ENCODE assay signal across 24 mouse cellular contexts in genomic region chr13:73322626-73323025, GRCm38 (mm10). TPM values are rescaled to one million over a fixed set of nuclear protein-coding genes. Genes with fewer than 3 reads are reported as not detected.
DNase-seq lines count a peak whose midpoint lies in the region; ATAC-seq and TF ChIP-seq lines count a peak whose summit lies in the region.
"Had no signal": no experiment of that assay in that cellular context is flagged by ENCODE, and none has a peak within 500 bp of the region (broad histone marks: within the 10 kb centered on the region; RNA-seq: fewer than 3 reads in every experiment).

No protein-coding gene starts in this region.

- H3K4me2 ChIP-seq in hindbrain, postnatal 0 days (ENCODE audit: low read depth, low read length) = no peak overlapping the region
- no peak overlapping the region for H3K4me2 ChIP-seq in hindbrain, embryonic 13.5 days
- H3K4me2 ChIP-seq: forebrain, embryonic 13.5 days; hindbrain, embryonic 15.5 days; intestine, embryonic 15.5 days had no signal

- whole genome bisulfite sequencing in heart, adult 2 months = 77% methylated on average over 10 of the region's 10 CpGs
- 83% methylated on average over 10 of the region's 10 CpGs for WGBS in hindbrain, postnatal 0 days
- 85% methylated on average over 10 of the region's 10 CpGs for WGBS in hindbrain, embryonic 13.5 days

- intact Hi-C loops in gastrocnemius, adult 2 months (cut with DNase I) = no loop called here
- intact Hi-C loops in heart, adult 2 months (cut with DNase I) = no loop called here
- intact Hi-C loops in heart, postnatal 25 days (cut with DNase I) = no loop called here

- no peak for TF ChIP-seq EP300 in heart, adult 2 months (IDR thresholded peaks at IDR 0.05; ENCODE audit: insufficient read depth, low read depth, low read length)

- no peak overlapping the region for H3K4me3 ChIP-seq in gastrocnemius, adult 2 months
- no peak overlapping the region for H3K4me3 ChIP-seq in heart, adult 2 months
- no peak overlapping the region for H3K4me3 ChIP-seq in hindbrain, postnatal 0 days (ENCODE audit: low read length)
- H3K4me3 ChIP-seq in hindbrain, embryonic 13.5 days = no peak overlapping the region
- H3K4me3 ChIP-seq: forebrain, embryonic 10.5 days; forebrain, embryonic 13.5 days; heart, embryonic 10.5 days; hindbrain, embryonic 15.5 days; intestine, embryonic 15.5 days had no signal

- H3K9ac ChIP-seq in heart, adult 2 months (ENCODE audit: low read depth, low read length) = no peak overlapping the region
- no peak overlapping the region for H3K9ac ChIP-seq in hindbrain, postnatal 0 days (replicated peaks; ENCODE audit: low read length)
- no peak overlapping the region for H3K9ac ChIP-seq in hindbrain, embryonic 13.5 days
- H3K9ac ChIP-seq: forebrain, embryonic 13.5 days; hindbrain, embryonic 15.5 days; intestine, embryonic 15.5 days had no signal

- peak overlapping the region; percentile 72 for H3K27ac ChIP-seq in gastrocnemius, adult 2 months
- peak overlapping the region; percentile 56 for H3K27ac ChIP-seq in heart, adult 2 months
- H3K27ac ChIP-seq in hindbrain, postnatal 0 days = no peak overlapping the region
- H3K27ac ChIP-seq in hindbrain, embryonic 13.5 days = no peak overlapping the region
- H3K27ac ChIP-seq: forebrain, embryonic 10.5 days; forebrain, embryonic 13.5 days; heart, embryonic 10.5 days; hindbrain, embryonic 15.5 days; intestine, embryonic 15.5 days had no signal

- TF ChIP-seq POLR2A in heart, adult 2 months (IDR thresholded peaks at IDR 0.05; ENCODE audit: insufficient read depth, low read depth, low read length) = no peak

- peak; percentile 57 for DNase-seq in gastrocnemius, adult 2 months
- DNase-seq in gastrocnemius, postnatal 4 days (ENCODE audit: low spot score in 2 of 2) = no peak
- DNase-seq in heart, adult 2 months = no peak
- no peak for DNase-seq in heart, postnatal 25 days (ENCODE audit: low spot score)
- DNase-seq in hindbrain, postnatal 0 days (ENCODE audit: low spot score) = no peak
- DNase-seq in gastrocnemius, postnatal 25 days = peak; percentile 19
- no peak for DNase-seq in kidney, adult 18-20 months
- DNase-seq: B cell, adult 2 months; cerebellum, adult 18-20 months; cerebellum, adult 9-10 months; cerebellum, postnatal 14 days; heart, adult 18-20 months; heart, postnatal 4 days; kidney, adult 11 months; kidney, adult 9 months had no signal

- H3K79me2 ChIP-seq in heart, adult 2 months (replicated peaks; ENCODE audit: control insufficient read depth, insufficient read depth, low read length) = 0 out of 2 replicates have a peak, but pooled peaks cover 2% of the 10 kb centered on the region

- H3K27me3 ChIP-seq in heart, adult 2 months (ENCODE audit: control insufficient read depth, insufficient read depth, low read length) = no peaks in the 10 kb centered on the region
- no peaks in the 10 kb centered on the region for H3K27me3 ChIP-seq in hindbrain, postnatal 0 days (ENCODE audit: insufficient read depth, low read length)
- H3K27me3 ChIP-seq in hindbrain, embryonic 13.5 days = no peaks in the 10 kb centered on the region
- H3K27me3 ChIP-seq: CH12.LX; forebrain, embryonic 13.5 days; hindbrain, embryonic 15.5 days; intestine, embryonic 15.5 days; Patski had no signal

- peaks cover 5% of the 10 kb centered on the region for H3K4me1 ChIP-seq in heart, adult 2 months (ENCODE audit: control insufficient read depth, insufficient read depth, low read length)
- no peaks in the 10 kb centered on the region for H3K4me1 ChIP-seq in hindbrain, postnatal 0 days (ENCODE audit: insufficient read depth, low read length)
- peaks cover 17% of the 10 kb centered on the region for H3K4me1 ChIP-seq in hindbrain, embryonic 13.5 days (replicated peaks)
- H3K4me1 ChIP-seq: intestine, embryonic 15.5 days had no signal

- no peak for TF ChIP-seq CTCF in gastrocnemius, adult 2 months (IDR thresholded peaks at IDR 0.05)
- no peak for TF ChIP-seq CTCF in heart, adult 2 months (IDR thresholded peaks at IDR 0.05)
- no peak for TF ChIP-seq CTCF in hindbrain, postnatal 0 days (IDR thresholded peaks at IDR 0.05; ENCODE audit: low read depth)

- peaks cover 17% of the 10 kb centered on the region for H3K36me3 ChIP-seq in heart, adult 2 months (ENCODE audit: control insufficient read depth, insufficient read depth, low read length)
- H3K36me3 ChIP-seq in hindbrain, postnatal 0 days (ENCODE audit: insufficient read depth, low read length) = peaks cover 46% of the 10 kb centered on the region
- peaks cover 77% of the 10 kb centered on the region for H3K36me3 ChIP-seq in hindbrain, embryonic 13.5 days

- ATAC-seq in hindbrain, postnatal 0 days = peak; percentile 18; the same call in 1 of the 2 replicates
- no peak for ATAC-seq in hindbrain, embryonic 13.5 days (ENCODE audit: low FRiP score)
- ATAC-seq: forebrain, embryonic 13.5 days; forebrain, embryonic 16.5 days; intestine, embryonic 15.5 days; Patski had no signal

- 0 out of 2 replicates have a peak, but pooled peaks cover under 1% of the 10 kb centered on the region for H3K9me3 ChIP-seq in hindbrain, postnatal 0 days (ENCODE audit: low read length)
- peaks cover 5% of the 10 kb centered on the region; the same call in 1 of the 2 replicates for H3K9me3 ChIP-seq in hindbrain, embryonic 13.5 days
- H3K9me3 ChIP-seq: heart, embryonic 10.5 days; hindbrain, embryonic 15.5 days; intestine, embryonic 15.5 days had no signal

RNA-seq across cellular contexts. Expression of gene Mrpl36, which starts 5.7 kb away (rescaled TPM):
- 10 to 100 TPM; 36.5 to 47.4 TPM for total RNA-seq in gastrocnemius, adult 2 months (2021)
- 10 to 100 TPM; 31.9 to 34.4 TPM for total RNA-seq in gastrocnemius, postnatal 4 days (2021)
- 10 to 100 TPM; 53.3 to 57.8 TPM for total RNA-seq in heart, adult 2 months (2021)
- 75.4 and 81.8 TPM in 2 replicates for polyA plus RNA-seq in heart, adult 2 months (2012; rRNA removed)
- total RNA-seq in heart, postnatal 25 days (2021) = 10 to 100 TPM; 52.7 to 54.5 TPM
- total RNA-seq in hindbrain, postnatal 0 days (2014; rRNA removed) = 39.9 and 41.0 TPM in 2 replicates
- polyA plus RNA-seq in hindbrain, postnatal 0 days (2015; fragmentation: Nextera tagmentation; extraction: Ambion mirVana) = 69.2 and 76.0 TPM in 2 replicates
- polyA plus RNA-seq in hindbrain, embryonic 13.5 days (2015; fragmentation: Nextera tagmentation; extraction: Ambion mirVana) = 86.9 and 96.8 TPM in 2 replicates
- 10 to 100 TPM; 44.8 to 46.9 TPM for total RNA-seq in gastrocnemius, postnatal 25 days (2021)

RNA-seq across cellular contexts. Expression of gene Ndufs6, which starts 5.7 kb away (rescaled TPM):
- total RNA-seq in gastrocnemius, adult 2 months (2021) = 100 to 1,000 TPM; 406 to 531 TPM
- total RNA-seq in gastrocnemius, postnatal 4 days (2021) = 100 to 1,000 TPM; 246 TPM
- total RNA-seq in heart, adult 2 months (2021) = 1,000 to 10,000 TPM; 1,124 to 1,284 TPM
- polyA plus RNA-seq in heart, adult 2 months (2012; rRNA removed) = 494 and 621 TPM in 2 replicates
- 1,000 to 10,000 TPM; 1,182 to 1,218 TPM for total RNA-seq in heart, postnatal 25 days (2021)
- 70.5 and 91.4 TPM in 2 replicates for total RNA-seq in hindbrain, postnatal 0 days (2014; rRNA removed)
- polyA plus RNA-seq in hindbrain, postnatal 0 days (2015; fragmentation: Nextera tagmentation; extraction: Ambion mirVana) = 498 and 525 TPM in 2 replicates
- 370 and 384 TPM in 2 replicates for polyA plus RNA-seq in hindbrain, embryonic 13.5 days (2015; fragmentation: Nextera tagmentation; extraction: Ambion mirVana)
- total RNA-seq in gastrocnemius, postnatal 25 days (2021) = 100 to 1,000 TPM; 429 to 436 TPM

Comparison
In these comparisons a context has a peak if more than half of its experiments do, and no peak if none do; other contexts are left out.
1. DNase-seq: peak in gastrocnemius, adult 2 months (single experiment) and gastrocnemius, postnatal 25 days (single experiment); none in gastrocnemius, postnatal 4 days (0 of 2), heart, adult 2 months (0 of 2), heart, postnatal 25 days (single experiment), hindbrain, postnatal 0 days (single experiment) and kidney, adult 18-20 months (single experiment).
2. H3K27ac ChIP-seq: peak in gastrocnemius, adult 2 months (single experiment) and heart, adult 2 months (single experiment); none in hindbrain, postnatal 0 days (single experiment) and hindbrain, embryonic 13.5 days (single experiment).